Mouse (Mus musculus) stomach, embryonic 16.5 days (tissue): ENCODE results near the gene Ankrd44. TPM values are rescaled to one million over a fixed set of nuclear protein-coding genes. Genes with fewer than 3 reads are reported as not detected.

Experiments
- ATAC-seq: fragments of 200-750 bp; cut with Nextera tagmentation; 2 replicates; pipeline ENCODE4 v1.8.0; 2017; ENCODE audit warnings: moderate number of reproducible peaks, moderate TSS enrichment; ENCODE audit not compliant: insufficient read depth, low FRiP score
- H3K27ac ChIP-seq: fragments of 300-500 bp; sonication (generic); 2 replicates; pipeline ENCODE4 v1.5.1; 2014; ENCODE audit warnings: low read length
- H3K27me3 ChIP-seq: fragments of 300-500 bp; sonication (generic); 2 replicates; pipeline ENCODE4 v1.6.1; 2014; ENCODE audit warnings: low read length, control low read depth, mixed read lengths; ENCODE audit not compliant: control insufficient read depth, insufficient read depth
- H3K36me3 ChIP-seq: fragments of 300-500 bp; sonication (generic); 2 replicates; pipeline ENCODE4 v1.6.1; 2014; ENCODE audit warnings: low read length; ENCODE audit not compliant: control insufficient read depth, insufficient read depth
- H3K4me1 ChIP-seq: fragments of 300-500 bp; sonication (generic); 2 replicates; pipeline ENCODE4 v1.6.1; 2014; ENCODE audit warnings: low read length, control low read depth, mixed read lengths; ENCODE audit not compliant: control insufficient read depth, insufficient read depth
- H3K4me2 ChIP-seq: fragments of 300-500 bp; sonication (generic); 2 replicates; pipeline ENCODE4 v1.6.1; 2014; ENCODE audit warnings: low read depth, low read length, mixed read lengths
- H3K4me3 ChIP-seq: fragments of 300-500 bp; sonication (generic); replicated peaks from 2 replicates; pipeline ENCODE4 v1.5.1; 2014; ENCODE audit warnings: mild to moderate bottlenecking, low read length
- H3K9ac ChIP-seq: fragments of 300-500 bp; sonication (generic); 2 replicates; pipeline ENCODE4 v1.6.1; 2014; ENCODE audit warnings: low read length
- H3K9me3 ChIP-seq: fragments of 300-500 bp; sonication (generic); replicated peaks from 2 replicates; pipeline ENCODE4 v1.6.1; 2016; ENCODE audit warnings: low read length, control low read depth; ENCODE audit not compliant: control insufficient read depth
- WGBS: fragments of 180-500 bp; shearing (Covaris S2); extraction: QIAGEN DNeasy Blood & Tissue Kit; methylation state at CpG from one replicate; pipeline ENCODE4 v1.1.7; 2014; 5-methylcytosine and 5-hydroxymethylcytosine counted together
- polyA plus RNA-seq: library from polyadenylated mRNA; unstranded; fragments of >200 nt; fragmentation: Nextera tagmentation; extraction: Ambion mirVana; gene quantifications from 2 replicates; pipeline ENCODE4 v1.2.1, GENCODE M21; 2015

Gene Ankrd44
- polyA plus RNA-seq, 1 experiment from 2014 or later, result 14.5 TPM

DNA sequence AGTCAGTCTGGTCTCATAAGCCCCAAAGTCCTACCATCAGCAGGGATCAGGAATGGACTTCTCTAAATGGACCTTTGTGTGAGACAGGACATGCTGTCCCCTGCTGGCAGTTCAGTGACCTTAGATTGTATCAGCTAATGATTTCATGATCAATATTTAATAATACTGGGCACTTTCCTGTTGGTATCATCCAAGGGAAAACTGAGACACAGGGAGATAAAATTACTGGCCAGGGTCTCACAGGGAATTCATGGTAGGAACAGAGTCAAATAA is 13.2 kb downstream of the Ankrd44 start:
- Histone ChIP-seq H3K27me3 (no peaks in the 10 kb centered on the region), H3K4me3 (no peak overlapping the region), H3K9ac (no peak overlapping the region), H3K9me3 (no peaks in the 10 kb centered on the region), H3K4me1 (peaks cover 8% of the 10 kb centered on the region), H3K27ac (no peak overlapping the region), H3K36me3 (no peaks in the 10 kb centered on the region), H3K4me2 (no peak overlapping the region)
- no peak for ATAC-seq

DNA sequence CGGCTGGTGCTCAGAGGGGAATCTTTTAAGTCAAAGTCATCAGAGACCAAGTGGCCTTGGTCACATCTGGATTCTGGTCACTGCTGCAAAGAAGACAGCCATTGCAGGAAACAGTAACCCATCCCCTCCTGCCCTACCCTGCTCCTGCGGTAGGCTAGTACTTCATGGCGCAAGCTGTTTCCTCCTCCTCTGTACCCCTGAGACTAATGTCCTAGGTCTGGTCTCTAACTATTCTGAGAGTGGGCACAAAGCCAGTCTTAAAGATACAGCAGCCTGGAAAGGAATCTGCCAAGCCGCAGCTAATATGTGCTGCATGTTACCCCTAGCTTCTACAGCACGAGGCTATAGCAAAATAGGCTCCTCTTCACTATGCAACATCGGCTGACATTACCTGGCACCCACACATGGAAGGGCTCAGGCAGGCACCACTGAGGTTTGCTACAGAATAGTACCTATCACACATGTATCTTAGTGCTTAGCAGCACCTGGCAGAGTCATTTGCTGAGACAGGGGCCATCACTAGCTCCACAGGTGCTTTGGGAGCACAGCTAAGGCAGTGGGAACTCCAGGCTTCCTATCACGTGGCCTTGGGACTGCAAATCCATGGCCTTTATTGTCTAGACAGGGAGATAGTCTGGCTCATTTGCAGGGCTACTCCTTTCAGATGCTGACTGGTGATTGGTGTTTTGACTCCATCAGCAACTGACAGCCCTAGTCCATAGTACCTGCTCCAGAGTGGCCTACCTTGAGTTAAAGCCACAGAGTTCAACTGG is 13.7 kb downstream of the Ankrd44 start:
- Histone ChIP-seq H3K36me3 (no peaks in the 10 kb centered on the region), H3K4me2 (no peak overlapping the region), H3K27me3 (no peaks in the 10 kb centered on the region), H3K4me1 (peaks cover 8% of the 10 kb centered on the region), H3K9ac (no peak overlapping the region), H3K9me3 (no peaks in the 10 kb centered on the region), H3K4me3 (no peak overlapping the region), H3K27ac (no peak overlapping the region)
- 55% methylated on average over 7 of the region's 7 CpGs for WGBS
- ATAC-seq, result 0 out of 2 replicates have a peak, but pooled peaks have one; percentile 15

DNA sequence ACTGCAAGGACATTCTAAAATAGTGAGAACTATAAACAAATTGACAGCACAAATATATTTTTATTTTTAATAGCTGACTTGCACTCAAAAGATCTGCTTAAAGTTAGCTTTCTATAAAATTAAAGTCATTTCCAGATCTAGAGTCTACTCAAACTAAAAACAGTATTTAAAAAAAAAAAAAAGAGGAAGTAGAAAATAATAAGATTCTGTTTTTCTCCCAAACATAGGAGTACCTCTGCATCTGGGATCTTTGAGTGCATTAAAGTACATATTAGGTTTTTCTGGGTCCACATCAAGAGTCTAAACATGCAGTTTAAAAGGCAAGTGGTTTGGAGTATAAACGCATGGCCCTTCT is 15.0 kb downstream of the Ankrd44 start:
- 79% methylated on average over 1 of the region's 1 CpGs for WGBS
- H3K4me2 ChIP-seq, result no peak overlapping the region
- H3K27me3 ChIP-seq, result no peaks in the 10 kb centered on the region
- H3K27ac ChIP-seq, result no peak overlapping the region
- no peaks in the 10 kb centered on the region for H3K36me3 ChIP-seq
- peaks cover 19% of the 10 kb centered on the region for H3K4me1 ChIP-seq
- H3K4me3 ChIP-seq, result no peak overlapping the region
- H3K9me3 ChIP-seq, result no peaks in the 10 kb centered on the region
- no peak overlapping the region for H3K9ac ChIP-seq
- no peak for ATAC-seq

DNA sequence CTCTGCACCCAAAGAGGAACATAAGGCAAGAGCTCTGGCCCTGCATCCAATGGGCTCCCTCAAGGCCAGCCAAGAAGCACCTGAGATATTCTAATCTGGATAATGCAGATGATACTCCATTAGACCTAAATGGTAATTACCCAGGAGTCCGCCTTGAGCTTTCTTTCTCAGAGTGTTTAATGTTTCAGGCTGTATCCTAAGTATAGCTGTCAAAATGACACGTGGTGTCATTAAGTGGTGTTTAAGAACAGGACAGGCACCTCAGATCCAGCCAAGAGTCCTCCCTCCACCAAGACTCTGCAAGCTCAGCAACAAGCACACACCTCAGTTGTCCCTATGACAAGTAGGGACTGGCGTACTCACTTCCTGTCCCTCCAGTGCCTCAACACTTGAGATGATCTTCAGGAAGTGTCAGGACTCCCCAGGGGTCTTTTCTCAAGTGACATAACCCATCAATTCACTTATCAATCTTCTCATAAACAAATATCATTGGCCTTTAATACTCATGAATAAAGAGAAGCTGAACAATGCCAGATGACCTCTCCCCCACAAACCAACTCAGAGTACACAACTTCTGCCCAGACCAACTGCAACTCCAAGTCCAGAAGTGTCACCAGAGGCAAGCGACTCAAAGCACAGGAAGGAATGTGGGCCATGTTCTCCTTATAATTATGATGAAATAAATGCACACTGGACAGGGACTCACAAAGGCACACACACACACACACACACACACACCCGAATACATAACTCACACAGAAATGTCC is 15.5 kb downstream of the Ankrd44 start:
- H3K27me3 ChIP-seq, result no peaks in the 10 kb centered on the region

DNA sequence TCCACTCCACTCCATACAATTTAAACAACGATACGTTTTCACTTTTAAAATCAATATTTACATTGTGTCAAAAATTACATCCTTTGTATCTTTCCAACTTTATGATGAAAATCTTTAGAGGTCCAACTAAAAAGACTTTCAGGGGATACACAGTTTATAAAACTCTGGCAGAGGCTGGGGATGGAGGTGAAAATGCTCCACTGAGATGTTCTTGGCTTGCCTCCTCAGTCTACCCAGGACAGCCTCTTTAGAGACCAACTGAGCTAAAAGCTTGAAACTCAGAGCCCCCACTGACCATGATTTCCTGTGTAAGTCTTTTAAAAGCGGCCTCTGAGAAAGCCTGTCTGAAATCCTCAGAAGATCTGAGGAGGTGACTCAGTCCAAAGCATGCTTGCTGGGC is 17.4 kb downstream of the Ankrd44 start:
- no peak overlapping the region for H3K9ac ChIP-seq
- 28% methylated on average over 3 of the region's 3 CpGs for WGBS

More for the DNA sequence above, 15.5 kb downstream of the Ankrd44 start:
- Histone ChIP-seq H3K36me3 (no peaks in the 10 kb centered on the region), H3K4me3 (no peak overlapping the region), H3K9me3 (no peaks in the 10 kb centered on the region), H3K9ac (no peak overlapping the region), H3K27ac (no peak overlapping the region), H3K4me1 (peaks cover 25% of the 10 kb centered on the region), H3K4me2 (no peak overlapping the region)
- WGBS, result 73% methylated on average over 5 of the region's 5 CpGs
- no peak for ATAC-seq

DNA sequence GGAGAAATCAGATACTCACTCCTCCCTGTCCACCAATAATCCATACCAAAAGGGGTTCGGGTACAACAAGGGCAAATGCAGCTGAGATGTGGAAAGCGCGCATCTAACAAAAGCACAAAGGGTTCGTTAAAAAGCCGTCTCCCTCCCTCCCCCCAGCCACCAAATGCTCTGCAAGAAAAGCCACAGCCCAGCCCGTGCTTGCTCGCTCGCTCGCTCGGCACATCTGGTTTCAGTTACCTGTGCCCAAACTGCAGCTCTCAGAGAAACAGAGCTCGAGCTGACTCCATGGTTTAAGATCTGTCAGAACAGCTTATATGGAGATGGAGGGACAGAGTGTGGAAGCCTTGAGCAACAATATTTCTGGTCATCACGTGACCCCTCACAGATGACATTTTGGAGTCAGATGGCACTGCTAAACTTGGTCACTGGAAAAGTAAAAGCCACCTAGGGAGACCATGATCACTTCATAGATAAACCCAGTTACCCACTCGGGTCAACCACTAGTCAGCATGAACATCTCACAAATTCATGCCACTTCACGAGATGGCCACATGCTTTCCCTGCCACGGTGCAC is 19.0 kb downstream of the Ankrd44 start:
- H3K36me3 ChIP-seq, result no peaks in the 10 kb centered on the region
- peaks cover 4% of the 10 kb centered on the region; the same call in 1 of the 2 replicates for H3K9me3 ChIP-seq
- H3K4me1 ChIP-seq, result peaks cover 23% of the 10 kb centered on the region
- WGBS, result 57% methylated on average over 15 of the region's 15 CpGs
- H3K4me2 ChIP-seq, result no peak overlapping the region
- no peak overlapping the region for H3K4me3 ChIP-seq
- no peak overlapping the region for H3K27ac ChIP-seq
- no peaks in the 10 kb centered on the region for H3K27me3 ChIP-seq
- ATAC-seq, result no peak
- no peak overlapping the region for H3K9ac ChIP-seq

More for the DNA sequence above, 17.4 kb downstream of the Ankrd44 start:
- H3K4me1 ChIP-seq, result peaks cover 23% of the 10 kb centered on the region
- no peaks in the 10 kb centered on the region for H3K27me3 ChIP-seq
- no peak for ATAC-seq
- H3K27ac ChIP-seq, result 0 out of 2 replicates have a peak overlapping the region, but pooled peaks have one; percentile 26
- H3K36me3 ChIP-seq, result no peaks in the 10 kb centered on the region
- H3K9me3 ChIP-seq, result no peaks in the 10 kb centered on the region
- H3K4me3 ChIP-seq, result no peak overlapping the region
- no peak overlapping the region for H3K4me2 ChIP-seq

DNA sequence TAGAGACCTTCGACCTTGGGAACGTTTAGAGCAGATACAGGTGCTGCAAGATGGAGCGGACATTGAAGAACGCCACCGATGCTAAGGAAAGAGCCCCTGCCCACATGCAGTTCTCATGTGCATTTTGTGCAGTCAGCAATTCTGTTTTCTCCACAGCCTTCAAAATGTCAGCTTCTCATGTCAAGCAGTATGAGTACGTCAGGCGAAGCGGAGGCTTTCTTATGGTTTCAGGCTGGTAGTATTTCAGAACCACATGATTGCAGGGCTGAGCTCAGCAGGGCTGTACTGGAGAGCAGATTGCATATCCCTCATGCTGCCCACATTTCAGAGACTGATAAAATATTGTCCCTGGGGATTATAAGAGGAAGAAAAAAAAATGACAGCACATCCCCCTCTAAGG is 19.9 kb downstream of the Ankrd44 start:
- Histone ChIP-seq H3K4me1 (peaks cover 23% of the 10 kb centered on the region), H3K27ac (no peak overlapping the region), H3K9me3 (peaks cover 5% of the 10 kb centered on the region; the same call in 1 of the 2 replicates), H3K36me3 (no peaks in the 10 kb centered on the region), H3K27me3 (no peaks in the 10 kb centered on the region), H3K4me2 (no peak overlapping the region), H3K9ac (no peak overlapping the region), H3K4me3 (no peak overlapping the region)
- ATAC-seq, result no peak
- WGBS, result 80% methylated on average over 8 of the region's 8 CpGs

DNA sequence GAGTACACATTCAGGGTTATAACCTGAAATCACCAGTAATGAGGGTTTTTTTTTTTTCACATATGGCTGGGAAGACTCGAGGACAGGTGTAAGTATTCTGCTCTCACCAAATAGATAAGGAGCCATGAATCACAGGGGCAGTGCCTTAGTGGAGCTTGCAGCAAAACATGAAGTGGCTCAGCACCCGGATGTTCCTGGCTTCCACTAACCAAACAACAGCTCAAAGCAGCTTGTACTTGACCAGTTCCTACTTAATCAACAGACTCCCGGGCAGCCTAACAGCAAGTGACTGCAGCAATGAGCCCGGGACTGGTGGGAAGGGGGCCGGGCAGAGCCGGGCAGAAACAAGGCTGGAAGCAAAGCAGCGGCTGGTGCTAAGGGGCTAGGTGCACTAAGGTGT is 20.6 kb downstream of the Ankrd44 start:
- H3K36me3 ChIP-seq, result no peaks in the 10 kb centered on the region
- peaks cover 23% of the 10 kb centered on the region for H3K4me1 ChIP-seq
- WGBS, result 42% methylated on average over 7 of the region's 7 CpGs
- peak overlapping the region; percentile 18; the same call in 1 of the 2 replicates for H3K27ac ChIP-seq
- no peak for ATAC-seq
- no peak overlapping the region for H3K4me2 ChIP-seq
- no peak overlapping the region for H3K9ac ChIP-seq
- H3K9me3 ChIP-seq, result peaks cover 5% of the 10 kb centered on the region; the same call in 1 of the 2 replicates
- H3K27me3 ChIP-seq, result no peaks in the 10 kb centered on the region
- H3K4me3 ChIP-seq, result no peak overlapping the region

DNA sequence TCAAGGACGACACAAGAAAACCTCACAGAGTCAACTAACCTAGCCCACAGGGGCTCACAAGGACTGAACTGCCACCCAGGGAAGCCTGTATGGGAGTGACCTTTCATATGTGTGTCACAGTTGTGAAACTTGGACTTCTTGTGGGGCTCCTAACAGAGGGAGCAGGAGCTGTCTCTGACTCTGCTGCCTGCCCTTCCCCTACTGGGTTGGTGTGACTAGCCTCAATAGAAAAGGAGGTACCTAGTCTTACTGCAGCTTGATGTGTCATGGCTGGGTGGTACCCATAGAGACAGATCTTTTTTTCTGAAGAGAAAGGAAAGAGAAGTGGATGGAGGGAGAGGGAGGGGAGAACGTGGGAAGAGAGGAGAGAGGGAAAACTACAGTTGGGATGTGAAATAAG is 22.0 kb downstream of the Ankrd44 start:
- no peaks in the 10 kb centered on the region for H3K36me3 ChIP-seq
- peaks cover 5% of the 10 kb centered on the region; the same call in 1 of the 2 replicates for H3K9me3 ChIP-seq
- H3K4me3 ChIP-seq, result no peak overlapping the region
- no peak overlapping the region for H3K27ac ChIP-seq
- H3K9ac ChIP-seq, result no peak overlapping the region
- peaks cover 26% of the 10 kb centered on the region for H3K4me1 ChIP-seq
- H3K4me2 ChIP-seq, result no peak overlapping the region
- ATAC-seq, result no peak
- no peaks in the 10 kb centered on the region for H3K27me3 ChIP-seq
- WGBS, result 81% methylated on average over 2 of the region's 2 CpGs
